Mouse (Mus musculus): ENCODE data around the gene Dynll2. TPM values are rescaled to one million over a fixed set of nuclear protein-coding genes. Genes with fewer than 3 reads are reported as not detected.
"Not testable (repeated sequence)": the region's sequence is repeated elsewhere in the genome, so short reads cannot be mapped to it uniquely, and the experiment has no call there.

The Dynll2 gene
- total RNA-seq, 2 experiments from 2014 or later: 4.4 to 6.8 TPM

DNA sequence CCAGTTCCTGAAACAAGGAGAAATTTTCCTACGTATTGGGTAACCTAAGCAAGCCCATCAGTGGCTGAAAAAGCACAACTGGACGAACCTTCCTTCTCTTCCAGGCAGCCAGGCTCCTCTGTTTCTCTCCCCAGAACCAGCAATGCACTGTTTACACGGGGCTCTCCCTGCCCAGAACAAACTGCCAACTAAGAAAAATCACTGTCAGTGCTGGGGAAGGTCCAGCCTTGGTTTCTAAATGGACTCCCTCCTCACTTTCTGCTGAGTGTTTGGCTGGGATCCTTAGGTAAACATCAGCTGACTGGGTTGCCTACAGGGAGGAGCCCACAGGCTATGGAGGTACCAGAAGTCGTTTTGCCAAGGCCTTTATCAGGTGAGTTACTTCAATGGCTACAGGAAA, 4.5 kb upstream of the Dynll2 start:
- ATAC-seq (ENCODE audit: poor library complexity, severe bottlenecking): no peak

DNA sequence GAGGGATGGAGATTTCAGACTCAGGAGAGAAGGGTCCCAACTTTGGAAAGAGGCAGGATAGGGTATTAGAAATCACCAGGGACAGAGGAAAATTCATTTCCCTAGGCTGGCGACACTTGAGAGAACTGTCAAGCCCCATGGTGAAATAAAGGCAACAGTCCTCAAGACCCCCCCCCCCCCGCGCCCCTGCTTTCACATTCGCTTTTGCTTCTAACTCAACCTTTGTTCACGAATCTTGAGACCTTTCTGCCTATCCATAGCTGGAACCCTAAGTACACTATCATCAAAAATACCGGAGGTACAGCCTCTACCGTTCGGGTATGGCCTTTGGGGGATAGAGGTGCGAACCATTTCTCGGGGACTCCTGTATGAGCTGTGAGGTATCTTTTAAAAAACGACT, 528 bp upstream of the Dynll2 start:
- ATAC-seq (ENCODE audit: poor library complexity, severe bottlenecking): no peak

GRCm38 (mm10) chr11:87986141-87986741, 1.1 kb downstream of the Dynll2 start:
- peak; percentile 26; the same call in 1 of the 2 replicates for ATAC-seq (ENCODE audit: poor library complexity, severe bottlenecking)

GRCm38 (mm10) chr11:87985643-87986042, 1.7 kb downstream of the Dynll2 start:
- ATAC-seq (ENCODE audit: poor library complexity, severe bottlenecking): no peak

- no peak for ATAC-seq (ENCODE audit: poor library complexity, severe bottlenecking)
Observed at GRCm38 (mm10) chr11:87984571-87984970, 2.8 kb downstream of the Dynll2 start.

- no peak for ATAC-seq (ENCODE audit: poor library complexity, severe bottlenecking)
Observed at GRCm38 (mm10) chr11:87978905-87979304, 8.4 kb downstream of the Dynll2 start.

DNA sequence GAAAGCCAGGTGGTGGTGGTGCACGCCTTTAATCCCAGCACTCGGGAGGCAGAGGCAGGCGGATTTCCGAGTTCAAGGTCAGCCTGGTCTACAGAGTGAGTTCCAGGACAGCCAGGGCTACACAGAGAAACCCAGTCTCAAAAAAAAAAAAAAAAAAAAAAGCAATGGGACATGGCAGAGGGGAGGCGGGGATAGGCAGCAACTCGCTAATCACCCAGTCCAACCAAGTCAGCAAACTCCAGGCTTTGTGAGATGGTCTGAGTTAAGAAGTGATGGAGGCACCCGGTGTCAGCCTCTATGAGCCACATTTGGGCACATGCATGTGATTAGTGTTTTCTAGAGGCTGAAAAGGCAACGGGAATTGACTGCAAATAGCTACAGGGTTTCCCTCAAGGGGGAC, 10.3 kb downstream of the Dynll2 start:
- not testable (repeated sequence) for ATAC-seq (ENCODE audit: poor library complexity, severe bottlenecking)

GRCm38 (mm10) chr11:87974477-87975181, 12.7 kb downstream of the Dynll2 start:
- ATAC-seq (ENCODE audit: poor library complexity, severe bottlenecking): peak; percentile 69

GRCm38 (mm10) chr11:87973559-87974305, 13.6 kb downstream of the Dynll2 start:
- no peak for ATAC-seq (ENCODE audit: poor library complexity, severe bottlenecking)

DNA sequence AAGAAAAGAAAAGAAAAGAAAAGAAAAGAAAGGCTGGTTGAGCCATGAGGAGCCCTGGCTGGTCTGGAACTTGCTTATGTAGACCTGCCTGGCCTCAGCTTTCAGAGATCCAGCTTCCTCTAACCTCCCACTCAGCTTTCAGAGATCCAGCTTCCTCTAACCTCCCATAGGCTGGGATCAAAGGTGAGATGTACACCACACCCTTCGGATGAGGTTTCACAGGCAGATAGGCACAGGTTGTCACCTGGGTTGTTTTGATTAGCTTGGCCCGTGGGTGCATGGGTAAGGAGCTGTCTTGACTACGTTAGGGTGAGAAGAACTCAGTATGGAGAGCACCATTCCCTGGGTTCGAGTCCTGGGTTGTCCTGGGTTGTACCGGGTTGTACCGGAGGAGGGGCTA, 14.5 kb downstream of the Dynll2 start:
- ATAC-seq (ENCODE audit: poor library complexity, severe bottlenecking): no peak

GRCm38 (mm10) chr11:87968356-87969122, 18.8 kb downstream of the Dynll2 start:
- ATAC-seq (ENCODE audit: poor library complexity, severe bottlenecking): peak; percentile 34; the same call in 1 of the 2 replicates

GRCm38 (mm10) chr11:87967692-87968289, 19.5 kb downstream of the Dynll2 start:
- ATAC-seq (ENCODE audit: poor library complexity, severe bottlenecking): peak; percentile 92

GRCm38 (mm10) chr11:87966214-87966613, 21.1 kb downstream of the Dynll2 start:
- ATAC-seq (ENCODE audit: poor library complexity, severe bottlenecking): no peak

- ATAC-seq (ENCODE audit: poor library complexity, severe bottlenecking): no peak
Observed at GRCm38 (mm10) chr11:87965293-87965692, 22.0 kb downstream of the Dynll2 start.

- ATAC-seq (ENCODE audit: poor library complexity, severe bottlenecking): no peak
Observed at GRCm38 (mm10) chr11:87957066-87957465, 30.3 kb downstream of the Dynll2 start.

DNA sequence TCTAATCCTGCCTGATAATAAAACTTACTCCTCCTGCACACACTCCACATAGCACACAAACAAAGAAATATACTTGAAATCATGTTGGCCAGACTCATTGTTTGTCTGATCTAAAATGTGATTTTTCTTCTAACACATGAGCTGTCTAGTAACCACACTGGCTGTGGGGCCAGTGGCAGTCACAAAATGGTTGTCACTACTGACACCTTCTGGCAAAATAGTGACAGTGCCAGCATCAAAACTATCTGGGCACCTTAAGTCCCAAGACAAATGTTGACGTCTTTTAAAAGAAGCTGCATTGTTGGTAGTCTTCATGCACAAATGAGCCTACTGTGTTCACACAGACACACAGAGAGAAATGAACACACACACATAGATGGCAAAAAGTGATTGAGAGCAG, 32.2 kb downstream of the Dynll2 start:
- ATAC-seq (ENCODE audit: poor library complexity, severe bottlenecking): no peak

- no peak for ATAC-seq (ENCODE audit: poor library complexity, severe bottlenecking)
Observed at GRCm38 (mm10) chr11:87949990-87950389, 37.3 kb downstream of the Dynll2 start.

DNA sequence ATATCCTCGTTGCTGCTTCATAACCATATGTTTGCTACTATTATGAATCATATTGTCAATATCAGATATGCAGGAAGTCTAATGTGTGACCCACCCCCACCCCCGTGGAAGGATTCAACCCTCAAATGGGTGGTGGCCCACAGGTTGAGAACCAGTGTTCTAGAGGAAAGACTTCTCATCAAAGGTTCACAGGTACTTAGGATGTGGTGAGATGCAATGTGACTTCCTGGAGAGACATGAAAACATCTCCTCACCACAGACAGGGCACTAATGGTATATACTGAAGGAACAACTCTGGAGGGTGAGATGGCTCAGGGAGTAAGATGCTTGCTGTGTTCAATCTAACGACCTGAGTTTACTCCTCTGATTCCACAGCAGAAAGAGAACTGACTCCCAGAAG, 51.9 kb downstream of the Dynll2 start:
- ATAC-seq (ENCODE audit: poor library complexity, severe bottlenecking): no peak; the same call in 1 of the 2 replicates

GRCm38 (mm10) chr11:87933731-87934130, 53.6 kb downstream of the Dynll2 start:
- no peak for ATAC-seq (ENCODE audit: poor library complexity, severe bottlenecking)

DNA sequence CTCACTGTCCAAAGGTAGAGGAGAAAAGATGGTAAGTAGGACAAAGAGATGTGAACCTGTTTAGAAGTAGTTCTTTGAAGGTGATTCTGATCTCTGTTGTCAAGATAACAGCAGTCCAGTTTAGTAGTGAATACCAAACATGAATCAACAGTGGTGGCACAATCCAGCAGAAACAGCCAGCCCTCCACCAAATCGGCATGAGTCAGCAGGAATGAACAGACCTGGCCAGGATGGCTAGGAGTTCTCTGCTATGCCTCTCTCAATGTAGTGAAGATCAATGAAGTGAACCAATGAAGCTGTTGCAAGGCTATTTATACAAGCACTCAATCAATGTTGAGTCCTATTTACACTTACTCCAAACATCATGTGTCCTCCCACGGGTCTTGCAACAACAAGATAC, 57.0 kb downstream of the Dynll2 start:
- ATAC-seq (ENCODE audit: poor library complexity, severe bottlenecking): no peak
